ENCODE assay signal across 8 mouse cellular contexts in the genomic region with DNA sequence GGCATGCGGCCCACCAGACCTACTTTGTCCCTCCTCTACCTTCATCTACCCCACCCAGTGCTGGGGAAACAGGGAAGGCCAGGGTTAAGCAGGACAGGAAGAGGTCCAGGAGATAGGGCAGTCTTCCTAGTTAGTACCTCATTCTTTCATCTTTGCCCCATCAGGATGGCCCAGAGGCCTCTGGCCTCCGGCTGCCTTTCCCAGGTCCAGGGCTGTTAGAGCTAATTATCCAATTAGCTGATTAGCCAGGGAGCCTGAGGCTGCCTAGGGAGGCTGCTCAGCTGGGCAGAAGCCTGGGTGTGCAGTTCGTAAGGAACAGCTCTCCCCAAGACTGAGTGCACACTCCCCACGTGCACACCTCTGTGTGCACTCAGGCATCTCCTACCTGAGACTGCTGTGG. TPM values are rescaled to one million over a fixed set of nuclear protein-coding genes. Genes with fewer than 3 reads are reported as not detected.
DNase-seq lines count a peak whose midpoint lies in the region; ATAC-seq and TF ChIP-seq lines count a peak whose summit lies in the region.

No protein-coding gene starts in this region.

- 38% methylated on average over 4 of the region's 4 CpGs for WGBS in heart, embryonic 10.5 days
- WGBS in neural tube, embryonic 11.5 days, result 26% methylated on average over 4 of the region's 4 CpGs
- WGBS in liver, embryonic 13.5 days (ENCODE audit: insufficient replicate concordance), result 70% methylated on average over 4 of the region's 4 CpGs
- WGBS in stomach, postnatal 0 days, result 53% methylated on average over 4 of the region's 4 CpGs

- no peak overlapping the region for H3K4me3 ChIP-seq in heart, embryonic 10.5 days
- H3K4me3 ChIP-seq in neural tube, embryonic 11.5 days (ENCODE audit: low read depth, low read length), result no peak overlapping the region
- no peak overlapping the region for H3K4me3 ChIP-seq in liver, embryonic 13.5 days (replicated peaks)
- no peak overlapping the region for H3K4me3 ChIP-seq in stomach, postnatal 0 days (ENCODE audit: low read depth, low read length)

- ATAC-seq in neural tube, embryonic 11.5 days (ENCODE audit: insufficient read depth, low FRiP score, low TSS enrichment), result no peak
- ATAC-seq in liver, embryonic 13.5 days (ENCODE audit: low read depth), result no peak
- no peak for ATAC-seq in stomach, postnatal 0 days (ENCODE audit: low FRiP score, low TSS enrichment)

- H3K36me3 ChIP-seq in heart, embryonic 10.5 days, result no peaks in the 10 kb centered on the region
- H3K36me3 ChIP-seq in neural tube, embryonic 11.5 days (ENCODE audit: control insufficient read depth, insufficient read depth, low read length), result no peaks in the 10 kb centered on the region
- no peaks in the 10 kb centered on the region for H3K36me3 ChIP-seq in liver, embryonic 13.5 days
- peaks cover 17% of the 10 kb centered on the region for H3K36me3 ChIP-seq in stomach, postnatal 0 days (ENCODE audit: control insufficient read depth, insufficient read depth, low read length)

- H3K27ac ChIP-seq in heart, embryonic 10.5 days, result peak overlapping the region; percentile 37
- H3K27ac ChIP-seq in neural tube, embryonic 11.5 days (ENCODE audit: low read depth, low read length), result peak overlapping the region; percentile 68
- H3K27ac ChIP-seq in liver, embryonic 13.5 days, result peak overlapping the region; percentile 55
- H3K27ac ChIP-seq in stomach, postnatal 0 days (replicated peaks), result peak overlapping the region; percentile 82

- no peak overlapping the region for H3K4me2 ChIP-seq in neural tube, embryonic 11.5 days (ENCODE audit: low read depth)
- H3K4me2 ChIP-seq in liver, embryonic 13.5 days, result no peak overlapping the region
- H3K4me2 ChIP-seq in stomach, postnatal 0 days (replicated peaks; ENCODE audit: low read depth), result no peak overlapping the region

- peaks cover 100% of the 10 kb centered on the region for H3K27me3 ChIP-seq in heart, embryonic 10.5 days (ENCODE audit: insufficient read depth, poor library complexity, severe bottlenecking)
- peaks cover 69% of the 10 kb centered on the region for H3K27me3 ChIP-seq in neural tube, embryonic 11.5 days (ENCODE audit: control insufficient read depth, insufficient read depth, low read length)
- peaks cover 62% of the 10 kb centered on the region for H3K27me3 ChIP-seq in liver, embryonic 13.5 days
- H3K27me3 ChIP-seq in stomach, postnatal 0 days (ENCODE audit: control insufficient read depth, insufficient read depth, low read length), result no peaks in the 10 kb centered on the region

- no peak for TF ChIP-seq CTCF in stomach, postnatal 0 days (IDR thresholded peaks at IDR 0.05; ENCODE audit: low read depth)

- H3K9me3 ChIP-seq in heart, embryonic 10.5 days, result no peaks in the 10 kb centered on the region
- H3K9me3 ChIP-seq in neural tube, embryonic 11.5 days (ENCODE audit: control insufficient read depth, low read length), result no peaks in the 10 kb centered on the region
- H3K9me3 ChIP-seq in liver, embryonic 13.5 days (replicated peaks), result no peaks in the 10 kb centered on the region
- H3K9me3 ChIP-seq in stomach, postnatal 0 days (ENCODE audit: control insufficient read depth, low read length), result no peaks in the 10 kb centered on the region

- H3K4me1 ChIP-seq in heart, embryonic 10.5 days, result peaks cover 43% of the 10 kb centered on the region
- peaks cover 38% of the 10 kb centered on the region for H3K4me1 ChIP-seq in neural tube, embryonic 11.5 days (ENCODE audit: control insufficient read depth, insufficient read depth, low read length)
- H3K4me1 ChIP-seq in liver, embryonic 13.5 days (replicated peaks), result peaks cover 59% of the 10 kb centered on the region
- peaks cover 11% of the 10 kb centered on the region for H3K4me1 ChIP-seq in stomach, postnatal 0 days (replicated peaks; ENCODE audit: control insufficient read depth, insufficient read depth)

- no peak for DNase-seq in heart, embryonic 10.5 days (ENCODE audit: low spot score)
- no peak for DNase-seq in heart, postnatal 4 days
- no peak for DNase-seq in neural tube, embryonic 11.5 days (ENCODE audit: low spot score)
- no peak for DNase-seq in neural tube, embryonic 10.5 days (ENCODE audit: extremely low spot score, low spot score)
- DNase-seq in liver, embryonic 13.5 days, result no peak
- DNase-seq in stomach, postnatal 0 days (ENCODE audit: low spot score), result no peak
- no peak for DNase-seq in urinary bladder, adult 2 months (ENCODE audit: low spot score)
- no peak for DNase-seq in cerebellum, adult 11-12 months

- peak overlapping the region; percentile 29; the same call in 1 of the 2 replicates for H3K9ac ChIP-seq in neural tube, embryonic 11.5 days (ENCODE audit: low read length)
- H3K9ac ChIP-seq in liver, embryonic 13.5 days, result peak overlapping the region; percentile 7; the same call in 1 of the 2 replicates
- peak overlapping the region; percentile 39 for H3K9ac ChIP-seq in stomach, postnatal 0 days (ENCODE audit: low read length)

- TF ChIP-seq EP300 in stomach, postnatal 0 days (optimal IDR thresholded peaks at IDR 0.05), result no peak

RNA-seq across cellular contexts. Expression of a gene that starts 9.4 kb away (rescaled TPM):
- polyA plus RNA-seq in heart, embryonic 10.5 days (2016; fragmentation: Nextera tagmentation; extraction: Ambion mirVana), result 2.1 and 3.2 TPM in 2 replicates
- 1 to 10 TPM; 1.1 to 1.3 TPM for total RNA-seq in heart, postnatal 4 days (2021)
- polyA plus RNA-seq in neural tube, embryonic 11.5 days (2014; fragmentation: Nextera tagmentation; extraction: Ambion mirVana), result 0.84 and 1.8 TPM in 2 replicates
- 9.6 and 10.0 TPM in 2 replicates for polyA plus RNA-seq in liver, embryonic 13.5 days (2015; fragmentation: Nextera tagmentation; extraction: Ambion mirVana)
- 1.7 and 2.0 TPM in 2 replicates for polyA plus RNA-seq in stomach, postnatal 0 days (2015; fragmentation: Nextera tagmentation; extraction: Ambion mirVana)
- polyA plus RNA-seq in urinary bladder, adult 2 months (2012; rRNA removed), result 1.0 and 1.2 TPM in 2 replicates

RNA-seq across cellular contexts. Expression of a gene that starts 12.1 kb away (rescaled TPM):
- polyA plus RNA-seq in heart, embryonic 10.5 days (2016; fragmentation: Nextera tagmentation; extraction: Ambion mirVana), result 18.5 and 19.3 TPM in 2 replicates
- total RNA-seq in heart, postnatal 4 days (2021), result 10 to 100 TPM in 1 of 2 experiments, 1 to 10 TPM in 1; 9.6 to 10.6 TPM
- 4.6 and 5.3 TPM in 2 replicates for polyA plus RNA-seq in neural tube, embryonic 11.5 days (2014; fragmentation: Nextera tagmentation; extraction: Ambion mirVana)
- polyA plus RNA-seq in liver, embryonic 13.5 days (2015; fragmentation: Nextera tagmentation; extraction: Ambion mirVana), result 61.2 and 61.3 TPM in 2 replicates
- polyA plus RNA-seq in stomach, postnatal 0 days (2015; fragmentation: Nextera tagmentation; extraction: Ambion mirVana), result 4.0 and 4.3 TPM in 2 replicates
- 7.8 and 8.7 TPM in 2 replicates for polyA plus RNA-seq in urinary bladder, adult 2 months (2012; rRNA removed)

RNA-seq across cellular contexts. Expression of a gene that starts 25.7 kb away (rescaled TPM):
- 22.2 and 25.0 TPM in 2 replicates for polyA plus RNA-seq in heart, embryonic 10.5 days (2016; fragmentation: Nextera tagmentation; extraction: Ambion mirVana)
- 10 to 100 TPM; 65.0 to 68.7 TPM for total RNA-seq in heart, postnatal 4 days (2021)
- 26.2 and 27.0 TPM in 2 replicates for polyA plus RNA-seq in neural tube, embryonic 11.5 days (2014; fragmentation: Nextera tagmentation; extraction: Ambion mirVana)
- 6.9 and 7.6 TPM in 2 replicates for polyA plus RNA-seq in liver, embryonic 13.5 days (2015; fragmentation: Nextera tagmentation; extraction: Ambion mirVana)
- 6.8 and 8.3 TPM in 2 replicates for polyA plus RNA-seq in stomach, postnatal 0 days (2015; fragmentation: Nextera tagmentation; extraction: Ambion mirVana)
- polyA plus RNA-seq in urinary bladder, adult 2 months (2012; rRNA removed), result 39.5 and 49.4 TPM in 2 replicates

RNA-seq across cellular contexts. Expression of a gene that starts 27.3 kb away (rescaled TPM):
- 59.8 and 64.6 TPM in 2 replicates for polyA plus RNA-seq in heart, embryonic 10.5 days (2016; fragmentation: Nextera tagmentation; extraction: Ambion mirVana)
- 10 to 100 TPM; 47.4 to 48.8 TPM for total RNA-seq in heart, postnatal 4 days (2021)
- 60.4 and 60.6 TPM in 2 replicates for polyA plus RNA-seq in neural tube, embryonic 11.5 days (2014; fragmentation: Nextera tagmentation; extraction: Ambion mirVana)
- 45.9 and 46.8 TPM in 2 replicates for polyA plus RNA-seq in liver, embryonic 13.5 days (2015; fragmentation: Nextera tagmentation; extraction: Ambion mirVana)
- 45.1 and 49.9 TPM in 2 replicates for polyA plus RNA-seq in stomach, postnatal 0 days (2015; fragmentation: Nextera tagmentation; extraction: Ambion mirVana)
- polyA plus RNA-seq in urinary bladder, adult 2 months (2012; rRNA removed), result 71.7 and 76.3 TPM in 2 replicates

RNA-seq across cellular contexts. Expression of a gene that starts 50.7 kb away (rescaled TPM):
- 71.6 and 103 TPM in 2 replicates for polyA plus RNA-seq in heart, embryonic 10.5 days (2016; fragmentation: Nextera tagmentation; extraction: Ambion mirVana)
- 10 to 100 TPM; 33.3 to 35.5 TPM for total RNA-seq in heart, postnatal 4 days (2021)
- 71.6 and 79.4 TPM in 2 replicates for polyA plus RNA-seq in neural tube, embryonic 11.5 days (2014; fragmentation: Nextera tagmentation; extraction: Ambion mirVana)
- polyA plus RNA-seq in liver, embryonic 13.5 days (2015; fragmentation: Nextera tagmentation; extraction: Ambion mirVana), result 20.5 and 24.1 TPM in 2 replicates
- 82.8 and 86.6 TPM in 2 replicates for polyA plus RNA-seq in stomach, postnatal 0 days (2015; fragmentation: Nextera tagmentation; extraction: Ambion mirVana)
- polyA plus RNA-seq in urinary bladder, adult 2 months (2012; rRNA removed), result 14.7 and 23.3 TPM in 2 replicates
